Mouse (Mus musculus) forebrain, embryonic 15.5 days (tissue): Measurements from ENCODE around the gene Acad9. TPM values are rescaled to one million over a fixed set of nuclear protein-coding genes. Genes with fewer than 3 reads are reported as not detected.

Source experiments
- ATAC-seq: fragments of 200-750 bp; cut with Nextera tagmentation; replicated peaks from 2 replicates; pipeline ENCODE4 v1.8.0; 2017; ENCODE audit warnings: mild to moderate bottlenecking, moderate TSS enrichment, moderate library complexity
- H3K27ac ChIP-seq: fragments of 300-500 bp; sonication (generic); replicated peaks from 2 replicates; pipeline ENCODE4 v1.5.1; 2015; ENCODE audit warnings: mild to moderate bottlenecking, inconsistent platforms
- H3K27me3 ChIP-seq: fragments of 300-500 bp; sonication (generic); 2 replicates; pipeline ENCODE4 v1.6.1; 2015; ENCODE audit warnings: inconsistent platforms
- H3K36me3 ChIP-seq: fragments of 300-500 bp; sonication (generic); 2 replicates; pipeline ENCODE4 v1.6.1; 2015; ENCODE audit warnings: mild to moderate bottlenecking, inconsistent platforms
- H3K4me1 ChIP-seq: fragments of 300-500 bp; sonication (generic); 2 replicates; pipeline ENCODE4 v1.6.1; 2015; ENCODE audit warnings: inconsistent platforms
- H3K4me2 ChIP-seq: fragments of 300-500 bp; sonication (generic); replicated peaks from 2 replicates; pipeline ENCODE4 v1.6.1; 2015; ENCODE audit warnings: mild to moderate bottlenecking, inconsistent platforms
- H3K4me3 ChIP-seq: fragments of 300-500 bp; sonication (generic); 2 replicates; pipeline ENCODE4 v1.5.1; 2015; ENCODE audit warnings: mild to moderate bottlenecking, inconsistent platforms
- H3K9ac ChIP-seq: fragments of 300-500 bp; sonication (generic); replicated peaks from 2 replicates; pipeline ENCODE4 v1.6.1; 2015; ENCODE audit warnings: mild to moderate bottlenecking, inconsistent platforms
- H3K9me3 ChIP-seq: fragments of 300-500 bp; sonication (generic); 2 replicates; pipeline ENCODE4 v1.6.1; 2016; ENCODE audit warnings: inconsistent platforms
- WGBS: fragments of 180-500 bp; shearing (Covaris S2); methylation state at CpG from one replicate; pipeline ENCODE4 v1.1.7; 2015; ENCODE audit warnings: mixed read lengths; 5-methylcytosine and 5-hydroxymethylcytosine counted together
- polyA plus RNA-seq: library from polyadenylated mRNA; unstranded; fragments of >200 nt; fragmentation: Nextera tagmentation; extraction: Ambion mirVana; gene quantifications from 2 replicates; pipeline ENCODE4 v1.2.1, GENCODE M21; 2015

Acad9 gene
- polyA plus RNA-seq: 104 and 105 TPM in 2 replicates

- ATAC-seq: peak; percentile 99
- peaks cover 9% of the 10 kb centered on the region; the same call in 1 of the 2 replicates for H3K27me3 ChIP-seq
- under 1% methylated on average over 49 of the region's 49 CpGs for WGBS
These were observed at the start of gene Acad9 for GRCm38 (mm10) chr3:36065843-36066651. Gene Acad9 (plus strand): TSS chr3:36065979.

GRCm38 (mm10) chr3:36025732-36026131 is 40.0 kb upstream of the Acad9 start:
- Histone ChIP-seq H3K9ac (no peak overlapping the region), H3K27me3 (0 out of 2 replicates have a peak, but pooled peaks cover 2% of the 10 kb centered on the region), H3K36me3 (no peaks in the 10 kb centered on the region), H3K4me3 (no peak overlapping the region), H3K4me1 (no peaks in the 10 kb centered on the region), H3K9me3 (no peaks in the 10 kb centered on the region), H3K4me2 (no peak overlapping the region), H3K27ac (no peak overlapping the region)
- ATAC-seq: no peak
- WGBS: 56% methylated on average over 6 of the region's 6 CpGs

More at GRCm38 (mm10) chr3:36065843-36066651, at the start of gene Acad9:
- peak within 1 kb of the TSS; percentile 62 for H3K4me2 ChIP-seq
- H3K4me1 ChIP-seq: peaks cover 22% of the 10 kb centered on the region
- 0 out of 2 replicates have a peak, but pooled peaks cover 13% of the 10 kb centered on the region for H3K36me3 ChIP-seq
- no peaks in the 10 kb centered on the region for H3K9me3 ChIP-seq
- H3K27ac ChIP-seq: peak within 1 kb of the TSS; percentile 23; the same call in 1 of the 2 replicates
- peak within 1 kb of the TSS; percentile 50 for H3K4me3 ChIP-seq
- H3K9ac ChIP-seq: peak within 1 kb of the TSS; percentile 55

GRCm38 (mm10) chr3:36029993-36030392 is 35.8 kb upstream of the Acad9 start:
- Histone ChIP-seq H3K36me3 (no peaks in the 10 kb centered on the region), H3K4me3 (no peak overlapping the region), H3K4me1 (no peaks in the 10 kb centered on the region), H3K27ac (no peak overlapping the region), H3K9ac (no peak overlapping the region), H3K27me3 (no peaks in the 10 kb centered on the region), H3K9me3 (no peaks in the 10 kb centered on the region), H3K4me2 (no peak overlapping the region)
- ATAC-seq: no peak
- WGBS: 94% methylated on average over 4 of the region's 4 CpGs

- no peaks in the 10 kb centered on the region for H3K4me1 ChIP-seq
- no peak overlapping the region for H3K4me3 ChIP-seq
- 39% methylated on average over 6 of the region's 6 CpGs for WGBS
- peak; percentile 55; the same call in 1 of the 2 replicates for ATAC-seq
- H3K36me3 ChIP-seq: no peaks in the 10 kb centered on the region
- H3K4me2 ChIP-seq: no peak overlapping the region
- H3K9me3 ChIP-seq: no peaks in the 10 kb centered on the region
- H3K27ac ChIP-seq: no peak overlapping the region
- H3K27me3 ChIP-seq: no peaks in the 10 kb centered on the region
- no peak overlapping the region for H3K9ac ChIP-seq
These were observed 33.9 kb upstream of the Acad9 start for GRCm38 (mm10) chr3:36031740-36032510.

GRCm38 (mm10) chr3:36044520-36044919 is 21.3 kb upstream of the Acad9 start:
- H3K4me2 ChIP-seq: no peak overlapping the region
- no peak for ATAC-seq
- no peaks in the 10 kb centered on the region for H3K9me3 ChIP-seq
- no peak overlapping the region for H3K9ac ChIP-seq
- H3K27me3 ChIP-seq: no peaks in the 10 kb centered on the region
- H3K4me3 ChIP-seq: no peak overlapping the region
- no peak overlapping the region for H3K27ac ChIP-seq
- no peaks in the 10 kb centered on the region for H3K4me1 ChIP-seq
- H3K36me3 ChIP-seq: no peaks in the 10 kb centered on the region

- ATAC-seq: no peak
- no peaks in the 10 kb centered on the region for H3K27me3 ChIP-seq
- no peak overlapping the region for H3K4me3 ChIP-seq
- H3K4me1 ChIP-seq: no peaks in the 10 kb centered on the region
- H3K9ac ChIP-seq: no peak overlapping the region
- no peaks in the 10 kb centered on the region for H3K9me3 ChIP-seq
- H3K27ac ChIP-seq: no peak overlapping the region
- H3K4me2 ChIP-seq: no peak overlapping the region
- H3K36me3 ChIP-seq: no peaks in the 10 kb centered on the region
- WGBS: 76% methylated on average over 4 of the region's 4 CpGs
These were observed 20.7 kb upstream of the Acad9 start for GRCm38 (mm10) chr3:36045086-36045485.

GRCm38 (mm10) chr3:36049106-36049505 is 16.7 kb upstream of the Acad9 start:
- Histone ChIP-seq H3K4me1 (no peaks in the 10 kb centered on the region), H3K27me3 (no peaks in the 10 kb centered on the region), H3K27ac (no peak overlapping the region), H3K9me3 (no peaks in the 10 kb centered on the region), H3K4me3 (no peak overlapping the region), H3K9ac (no peak overlapping the region), H3K36me3 (no peaks in the 10 kb centered on the region), H3K4me2 (no peak overlapping the region)
- ATAC-seq: no peak
- 78% methylated on average over 1 of the region's 1 CpGs for WGBS

GRCm38 (mm10) chr3:36053447-36053846 is 12.3 kb upstream of the Acad9 start, which contains the start of gene Ccdc144b:
Gene Ccdc144b (minus strand): TSS chr3:36053547.
- ATAC-seq: no peak
- Histone ChIP-seq H3K36me3 (no peaks in the 10 kb centered on the region), H3K9ac (no peak within 1 kb of the TSS), H3K4me3 (no peak within 1 kb of the TSS), H3K27me3 (no peaks in the 10 kb centered on the region), H3K4me1 (no peaks in the 10 kb centered on the region), H3K27ac (no peak within 1 kb of the TSS), H3K9me3 (no peaks in the 10 kb centered on the region), H3K4me2 (no peak within 1 kb of the TSS)
- WGBS: 92% methylated on average over 6 of the region's 6 CpGs

- ATAC-seq: no peak
- 33% methylated on average over 8 of the region's 8 CpGs for WGBS
- H3K27me3 ChIP-seq: peaks cover 9% of the 10 kb centered on the region; the same call in 1 of the 2 replicates
These were observed 5.5 kb upstream of the Acad9 start for GRCm38 (mm10) chr3:36060096-36060850.

GRCm38 (mm10) chr3:36064592-36065061 is 1.2 kb upstream of the Acad9 start:
- ATAC-seq: no peak
- H3K9ac ChIP-seq: no peak overlapping the region
- H3K27me3 ChIP-seq: peaks cover 9% of the 10 kb centered on the region; the same call in 1 of the 2 replicates
- H3K4me2 ChIP-seq: no peak overlapping the region
- H3K4me3 ChIP-seq: no peak overlapping the region
- no peak overlapping the region for H3K27ac ChIP-seq
- H3K36me3 ChIP-seq: no peaks in the 10 kb centered on the region
- H3K9me3 ChIP-seq: no peaks in the 10 kb centered on the region
- H3K4me1 ChIP-seq: peaks cover 22% of the 10 kb centered on the region
- WGBS: 98% methylated on average over 1 of the region's 1 CpGs

More at GRCm38 (mm10) chr3:36060096-36060850, 5.5 kb upstream of the Acad9 start:
- H3K4me1 ChIP-seq: peaks cover 1% of the 10 kb centered on the region
- no peak overlapping the region for H3K4me2 ChIP-seq
- no peak overlapping the region for H3K9ac ChIP-seq
- no peaks in the 10 kb centered on the region for H3K36me3 ChIP-seq
- no peak overlapping the region for H3K27ac ChIP-seq
- H3K4me3 ChIP-seq: no peak overlapping the region
- no peaks in the 10 kb centered on the region for H3K9me3 ChIP-seq

- Histone ChIP-seq H3K9ac (peak overlapping the region; percentile 28; the same call in 1 of the 2 replicates), H3K36me3 (0 out of 2 replicates have a peak, but pooled peaks cover 4% of the 10 kb centered on the region), H3K27ac (no peak overlapping the region), H3K4me3 (peak overlapping the region; percentile 50), H3K4me1 (peaks cover 22% of the 10 kb centered on the region), H3K9me3 (no peaks in the 10 kb centered on the region), H3K27me3 (peaks cover 9% of the 10 kb centered on the region; the same call in 1 of the 2 replicates), H3K4me2 (peak overlapping the region; percentile 62)
- WGBS: 95% methylated on average over 2 of the region's 2 CpGs
- peak; percentile 9; the same call in 1 of the 2 replicates for ATAC-seq
These were observed 613 bp upstream of the Acad9 start for GRCm38 (mm10) chr3:36065166-36065565.
